Mouse (Mus musculus) R1 (cell line): Measurements from ENCODE around the gene Iqschfp.
A peak's percentile ranks its signal among the peaks of the same experiment; 100 is the strongest.

ENCODE experiments used
- DNase-seq: peaks from one replicate; pipeline ENCODE4 v3.0.0-alpha.2; 2018; ENCODE audit warnings: low read depth, low spot score

Iqschfp gene

DNA sequence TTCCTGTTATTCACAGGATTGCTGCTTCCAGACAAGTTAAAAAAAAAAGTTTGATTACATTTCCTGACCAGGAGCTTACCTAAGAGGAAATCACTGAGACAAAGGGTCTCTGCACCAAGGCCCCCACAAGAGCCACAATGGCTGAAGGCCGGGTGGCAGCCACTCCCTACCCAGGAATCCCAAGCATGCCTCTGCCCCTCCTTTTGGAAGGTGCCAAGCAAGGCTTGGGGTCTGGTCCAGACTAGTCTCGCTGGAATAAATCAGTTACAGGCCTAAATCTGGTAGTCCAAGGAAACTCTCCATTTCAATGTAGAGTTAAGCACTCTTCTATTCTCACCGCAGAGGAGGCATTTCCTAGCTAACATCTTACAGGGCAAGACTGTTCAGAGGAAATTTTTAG lies 600.5 kb downstream of the Iqschfp start:
- peak; percentile 98 for DNase-seq

GRCm38 (mm10) chr3:68493170-68493585 lies 601.1 kb downstream of the Iqschfp start:
- DNase-seq, result peak; percentile 98

GRCm38 (mm10) chr3:68493586-68494295 lies 601.7 kb downstream of the Iqschfp start:
- peak; percentile 98 for DNase-seq

- DNase-seq, result peak; percentile 60
These were observed 602.5 kb downstream of the Iqschfp start for GRCm38 (mm10) chr3:68494296-68495095.

DNA sequence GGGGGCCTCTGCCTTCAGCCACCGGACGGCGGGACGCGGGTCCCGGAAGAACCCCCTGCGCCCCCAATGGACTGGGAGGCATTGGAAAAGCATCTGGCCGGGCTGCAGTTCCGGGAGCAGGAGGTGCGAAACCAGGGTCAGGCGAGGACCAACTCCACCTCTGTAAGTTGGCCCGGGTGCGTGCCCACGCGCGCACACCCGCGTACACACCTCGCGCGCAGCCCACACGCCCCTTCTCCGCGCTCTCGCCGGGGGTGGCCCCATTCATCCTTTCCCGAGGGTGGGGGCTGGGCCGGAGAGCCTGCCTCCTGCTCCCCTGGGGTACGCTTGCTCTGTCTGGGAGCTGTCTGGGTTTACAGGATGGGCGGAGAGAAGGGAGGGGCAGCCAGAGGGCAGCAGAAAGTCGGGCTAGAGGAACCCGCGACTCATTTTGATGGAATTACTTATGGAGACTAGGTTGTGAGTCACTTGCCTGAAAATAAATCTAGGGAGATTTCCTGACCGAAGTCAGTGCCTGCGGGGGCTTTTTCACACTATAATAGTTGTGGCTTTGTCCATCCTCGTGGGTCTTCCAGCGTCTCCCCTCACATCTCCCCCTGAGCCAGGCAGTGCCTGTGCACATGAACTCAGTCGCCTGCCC lies 603.2 kb downstream of the Iqschfp start:
- DNase-seq, result peak; percentile 77

DNA sequence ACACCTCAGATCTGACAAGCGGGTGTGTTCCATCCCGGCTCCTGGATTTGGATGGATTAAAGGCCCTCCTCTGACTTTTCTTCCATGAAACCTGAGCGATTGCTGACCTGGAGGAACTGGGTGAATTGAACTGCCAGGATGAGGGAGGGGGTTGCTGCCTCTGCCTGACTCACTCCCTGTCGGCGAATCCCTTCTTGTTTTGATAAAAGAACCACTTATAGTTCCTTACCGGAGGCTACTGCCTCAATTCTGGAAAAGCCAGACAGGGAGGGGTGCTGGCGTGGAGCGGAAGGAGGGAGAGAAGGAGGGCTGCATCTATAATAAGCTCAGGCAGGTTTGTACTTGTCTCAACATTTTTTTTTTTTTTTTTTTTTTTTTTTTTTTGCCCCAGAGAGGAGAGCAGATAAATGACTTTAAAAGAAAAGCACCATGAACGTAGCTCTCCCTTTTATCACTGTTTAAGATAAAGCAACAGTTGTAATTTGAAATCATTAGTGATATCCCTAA lies 603.8 kb downstream of the Iqschfp start:
- DNase-seq, result peak; percentile 54

- DNase-seq, result no peak
These were observed 604.5 kb downstream of the Iqschfp start for GRCm38 (mm10) chr3:68496513-68496912.

DNA sequence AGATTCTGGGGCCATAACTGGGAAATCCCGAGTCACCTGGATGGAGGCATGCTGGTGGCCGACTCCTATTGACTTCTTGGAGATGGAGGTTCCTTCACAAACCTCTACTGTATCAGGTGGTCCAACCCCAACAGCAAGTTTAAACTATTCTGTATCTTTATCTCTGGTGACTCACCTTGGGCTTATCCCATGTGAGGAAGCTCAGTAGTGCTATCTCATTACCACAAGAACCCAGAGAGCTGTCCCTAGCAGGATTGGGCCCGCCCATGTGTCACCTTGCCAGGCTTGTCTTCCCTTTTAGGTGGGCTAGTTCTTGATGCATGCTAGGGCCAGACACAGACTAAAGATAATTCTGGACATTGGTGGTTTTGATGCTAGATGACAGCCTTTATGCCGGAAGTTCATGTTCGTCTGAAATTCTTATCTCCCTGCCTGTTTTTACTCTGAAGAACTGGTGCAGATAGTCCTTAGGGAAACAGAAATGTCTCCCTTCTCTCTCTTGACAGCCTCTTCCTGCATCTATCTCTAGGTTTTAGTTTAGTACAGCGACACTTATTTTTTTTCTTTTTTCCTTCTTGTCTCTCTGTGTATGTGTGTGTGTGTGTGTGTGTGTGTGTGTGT lies 607.6 kb downstream of the Iqschfp start:
- DNase-seq, result no peak

DNA sequence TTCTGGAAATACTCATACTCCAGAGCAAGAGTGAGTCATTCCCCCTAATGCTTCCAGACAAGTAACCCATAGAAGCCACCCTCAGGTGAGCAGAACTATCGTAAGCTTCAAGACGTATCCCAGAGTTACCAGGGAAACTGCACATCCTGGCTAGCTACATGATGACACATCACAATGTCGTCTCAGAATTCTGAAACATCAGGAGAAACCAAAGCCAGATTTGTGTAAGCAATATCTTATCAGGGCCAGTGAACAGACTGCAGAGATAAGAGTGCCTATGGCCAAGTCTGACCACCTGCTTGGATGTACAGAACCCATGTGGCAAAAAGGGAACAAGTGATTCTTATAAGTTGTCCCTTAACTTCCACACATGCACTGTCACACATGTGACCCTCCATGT lies 612.8 kb downstream of the Iqschfp start:
- DNase-seq, result no peak

- no peak for DNase-seq
These were observed 614.8 kb downstream of the Iqschfp start for GRCm38 (mm10) chr3:68506769-68507318.

DNA sequence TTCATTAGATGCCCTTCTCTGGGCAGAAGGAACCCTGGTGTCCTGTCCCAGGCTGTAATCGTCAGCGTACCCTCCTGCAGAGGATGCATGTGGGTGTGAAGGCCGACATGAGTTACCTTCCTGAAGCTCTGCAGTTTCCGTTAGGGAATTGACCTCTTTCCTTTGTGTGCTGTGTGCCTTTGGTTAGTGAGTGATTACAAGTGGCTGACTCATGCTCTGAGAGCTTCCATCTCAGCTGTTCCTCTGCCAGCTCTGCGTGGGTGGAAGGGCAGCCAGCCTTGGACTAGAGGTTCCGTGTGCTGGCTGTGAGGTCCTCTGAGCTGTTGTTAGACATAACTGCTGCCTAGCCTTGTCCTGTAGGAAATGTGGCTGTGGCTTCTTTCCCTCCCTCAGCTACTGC lies 616.6 kb downstream of the Iqschfp start:
- DNase-seq, result no peak

GRCm38 (mm10) chr3:68510872-68511271 lies 618.8 kb downstream of the Iqschfp start:
- no peak for DNase-seq

DNA sequence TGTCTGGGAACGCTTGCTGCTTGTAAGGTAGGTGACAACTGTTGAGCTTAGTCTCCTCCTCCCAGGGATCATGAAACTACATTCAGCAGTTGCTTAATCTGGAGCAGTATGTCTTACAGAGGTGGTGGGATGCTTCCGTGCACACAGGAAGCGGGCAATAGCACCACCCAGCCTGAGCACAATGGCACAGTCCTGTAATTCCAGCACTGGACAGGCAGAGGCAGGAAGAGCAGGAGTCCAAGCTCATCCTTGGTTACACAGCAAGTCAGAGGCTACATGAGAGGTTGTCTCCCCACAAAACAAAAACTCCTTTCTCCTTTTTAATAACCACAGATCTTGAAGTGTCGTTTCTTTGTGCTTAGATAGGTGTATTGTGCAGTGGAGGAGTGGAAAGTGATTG lies 619.7 kb downstream of the Iqschfp start:
- DNase-seq, result no peak

DNA sequence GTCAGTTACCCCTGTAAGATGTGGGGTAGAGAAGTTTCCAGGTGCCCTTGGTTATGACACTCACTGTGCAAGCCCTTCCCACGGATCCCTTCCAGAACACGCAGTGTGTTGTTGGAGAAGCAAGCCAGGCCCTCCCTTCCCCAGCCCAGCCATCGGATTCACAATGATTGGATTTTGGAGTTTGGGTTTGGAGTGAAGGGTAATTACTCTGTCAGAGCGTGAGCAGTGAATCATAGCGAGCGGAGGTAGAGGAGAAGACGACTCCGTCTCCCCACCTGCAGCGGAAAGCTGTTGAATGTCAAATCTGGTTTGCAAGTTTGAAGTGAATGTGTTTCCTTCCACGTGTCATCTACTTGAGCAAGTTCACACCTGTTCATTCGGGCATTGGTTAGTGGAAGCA lies 620.3 kb downstream of the Iqschfp start:
- DNase-seq, result no peak

DNA sequence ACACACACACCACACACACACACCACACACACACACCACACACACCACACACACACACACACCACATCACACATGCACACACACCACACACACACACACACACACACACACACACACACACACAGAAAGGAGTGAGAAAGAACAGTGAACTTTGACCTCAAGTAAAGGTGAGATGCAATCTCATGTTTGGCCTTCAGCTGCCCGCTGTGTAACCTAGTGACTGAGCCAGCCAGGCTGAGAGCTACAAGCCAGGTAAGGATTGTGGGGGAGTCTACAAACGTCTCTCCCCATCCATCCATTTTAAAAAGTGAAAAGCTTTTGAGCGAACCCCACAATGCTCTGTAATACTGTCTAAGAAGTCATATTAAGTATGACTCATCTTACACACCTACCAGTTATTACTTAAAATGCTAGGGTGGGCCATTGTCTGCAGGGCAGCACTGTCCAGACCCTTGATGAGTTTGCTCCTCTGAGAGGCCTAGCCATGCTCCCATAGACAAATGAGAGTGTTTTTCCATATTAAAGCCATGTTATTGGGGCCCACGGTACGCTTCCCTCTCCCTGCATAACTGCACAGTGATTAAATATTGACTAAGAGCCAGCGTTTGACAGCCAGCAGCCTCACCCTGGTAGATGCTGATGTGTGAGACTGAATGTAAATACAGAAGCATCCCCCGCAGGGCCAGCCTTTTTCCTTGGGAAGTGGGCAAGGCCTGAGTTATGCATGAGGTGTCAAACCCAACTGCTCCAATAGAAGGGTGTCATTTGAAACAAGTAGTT lies 621.5 kb downstream of the Iqschfp start:
- peak; percentile 50 for DNase-seq

- DNase-seq, result no peak
These were observed 622.1 kb downstream of the Iqschfp start for GRCm38 (mm10) chr3:68514120-68514497.

GRCm38 (mm10) chr3:68514717-68515116 lies 622.7 kb downstream of the Iqschfp start:
- no peak for DNase-seq

DNA sequence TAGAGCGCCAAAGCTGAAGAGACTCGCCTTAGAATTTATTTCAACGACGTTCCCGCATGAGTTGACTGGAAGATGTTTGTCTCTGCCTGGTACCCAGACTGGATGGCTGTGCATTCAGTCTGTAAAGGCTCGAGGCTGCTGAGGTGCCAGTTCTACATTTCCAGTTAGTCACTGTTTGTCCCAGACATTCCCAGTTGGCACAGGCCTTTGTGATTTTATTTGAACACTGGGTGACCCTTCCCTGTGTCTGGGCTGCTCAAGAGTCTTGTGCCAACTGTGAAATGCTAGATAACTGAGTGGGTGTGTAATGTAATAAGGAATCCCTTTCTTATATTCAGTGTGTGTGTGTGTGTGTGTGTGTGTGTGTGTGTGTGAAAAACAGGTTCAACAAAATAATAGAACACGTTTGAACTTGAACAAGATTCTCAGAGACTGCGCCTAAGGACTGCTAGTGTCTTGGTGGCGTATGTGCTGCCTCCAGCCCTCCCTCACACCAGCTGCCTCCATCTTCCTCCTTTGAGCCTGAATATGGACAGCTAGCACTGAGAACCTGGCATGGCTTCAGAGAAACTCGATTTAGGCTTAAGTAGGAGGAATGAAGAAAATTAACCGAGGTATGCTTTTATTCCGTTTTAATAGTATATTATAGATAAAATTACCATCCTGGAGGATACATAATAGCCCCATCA lies 624.5 kb downstream of the Iqschfp start:
- no peak for DNase-seq

GRCm38 (mm10) chr3:68517236-68517635 lies 625.2 kb downstream of the Iqschfp start:
- no peak for DNase-seq

DNA sequence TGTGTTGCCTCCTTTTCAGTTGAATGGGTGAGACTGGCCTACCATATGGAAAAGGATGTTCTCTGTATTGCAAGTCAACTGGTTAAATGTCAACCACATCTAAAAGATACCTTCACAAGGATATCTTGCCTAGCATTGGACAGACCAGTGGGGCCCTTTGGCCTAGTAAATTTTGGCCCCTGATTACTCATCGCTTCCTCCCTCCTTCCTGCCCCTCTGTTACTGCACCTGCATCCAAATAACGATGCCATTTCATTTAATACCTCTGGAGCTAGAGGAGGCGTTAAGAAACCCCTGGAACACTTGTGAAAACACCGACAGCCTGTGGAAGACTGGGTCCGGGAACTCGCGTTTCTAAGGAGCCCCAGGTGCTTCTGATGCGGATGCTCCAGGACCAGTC lies 626.0 kb downstream of the Iqschfp start:
- DNase-seq, result no peak
